Mouse (Mus musculus): Measurements from ENCODE around the gene Dyrk4. TPM values are rescaled to one million over a fixed set of nuclear protein-coding genes. Genes with fewer than 3 reads are reported as not detected.

The Dyrk4 gene
- polyA plus RNA-seq (2015; fragmentation: Nextera tagmentation; extraction: Ambion mirVana) = 0.05 TPM in 1 of 2 replicates, not detected in the other

GRCm38 (mm10) chr6:126921111-126921881 is at the start of gene Dyrk4:
Gene Dyrk4 (minus strand): TSS chr6:126921839.
- Histone ChIP-seq H3K27me3 (ENCODE audit: control insufficient read depth, insufficient read depth, low read depth, low read length) (no peaks in the 10 kb centered on the region), H3K27ac (ENCODE audit: low read length) (no peak within 1 kb of the TSS), H3K4me1 (ENCODE audit: control insufficient read depth, low read depth, low read length) (no peaks in the 10 kb centered on the region), H3K4me2 (ENCODE audit: low read depth, low read length) (no peak within 1 kb of the TSS), H3K9me3 (replicated peaks; ENCODE audit: control insufficient read depth, low read length) (no peaks in the 10 kb centered on the region), H3K4me3 (ENCODE audit: low read depth, low read length) (no peak within 1 kb of the TSS), H3K36me3 (ENCODE audit: control insufficient read depth, insufficient read depth) (peaks cover 35% of the 10 kb centered on the region), H3K9ac (ENCODE audit: low read depth, low read length) (no peak within 1 kb of the TSS)
- 23% methylated on average over 21 of the region's 21 CpGs for WGBS (ENCODE audit: insufficient replicate concordance)
- peak; percentile 30; the same call in 1 of the 2 replicates for ATAC-seq (ENCODE audit: low read depth)

- no peaks in the 10 kb centered on the region for H3K4me1 ChIP-seq (ENCODE audit: control insufficient read depth, low read depth, low read length)
- H3K9me3 ChIP-seq (replicated peaks; ENCODE audit: control insufficient read depth, low read length) = no peaks in the 10 kb centered on the region
- no peak for ATAC-seq (ENCODE audit: low read depth)
- no peak overlapping the region for H3K4me3 ChIP-seq (ENCODE audit: low read depth, low read length)
- WGBS (ENCODE audit: insufficient replicate concordance) = 75% methylated on average over 14 of the region's 14 CpGs
- peaks cover 8% of the 10 kb centered on the region for H3K36me3 ChIP-seq (ENCODE audit: control insufficient read depth, insufficient read depth)
- H3K27me3 ChIP-seq (ENCODE audit: control insufficient read depth, insufficient read depth, low read depth, low read length) = no peaks in the 10 kb centered on the region
- H3K4me2 ChIP-seq (ENCODE audit: low read depth, low read length) = no peak overlapping the region
- no peak overlapping the region for H3K9ac ChIP-seq (ENCODE audit: low read depth, low read length)
- H3K27ac ChIP-seq (ENCODE audit: low read length) = no peak overlapping the region
These were observed 44.8 kb upstream of the Dyrk4 start for GRCm38 (mm10) chr6:126966241-126967026.

DNA sequence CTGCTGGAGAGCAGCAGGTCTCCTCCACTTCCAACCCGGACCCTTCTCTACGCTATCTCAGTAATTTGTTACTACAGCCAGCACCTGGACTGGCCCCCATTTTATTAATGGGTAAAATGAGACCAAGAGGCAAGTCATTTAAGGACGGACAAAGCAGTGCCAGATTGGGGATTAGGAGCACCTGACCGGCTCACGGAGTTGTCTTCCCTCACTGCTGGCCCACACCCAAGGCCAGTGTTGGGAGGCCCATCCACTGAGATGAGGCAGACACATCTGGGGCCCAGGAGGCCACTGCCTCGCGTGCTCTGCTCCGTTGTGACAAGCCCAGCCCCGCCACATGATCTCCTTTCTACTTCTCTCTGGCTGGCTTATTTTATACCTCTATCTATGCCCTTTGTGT is 41.8 kb upstream of the Dyrk4 start:
- ATAC-seq (ENCODE audit: low read depth) = no peak
- Histone ChIP-seq H3K4me2 (ENCODE audit: low read depth, low read length) (no peak overlapping the region), H3K9me3 (replicated peaks; ENCODE audit: control insufficient read depth, low read length) (no peaks in the 10 kb centered on the region), H3K4me3 (ENCODE audit: low read depth, low read length) (no peak overlapping the region), H3K27ac (ENCODE audit: low read length) (no peak overlapping the region), H3K36me3 (ENCODE audit: control insufficient read depth, insufficient read depth) (peaks cover 8% of the 10 kb centered on the region), H3K4me1 (ENCODE audit: control insufficient read depth, low read depth, low read length) (no peaks in the 10 kb centered on the region), H3K9ac (ENCODE audit: low read depth, low read length) (no peak overlapping the region), H3K27me3 (ENCODE audit: control insufficient read depth, insufficient read depth, low read depth, low read length) (no peaks in the 10 kb centered on the region)
- 77% methylated on average over 9 of the region's 9 CpGs for WGBS (ENCODE audit: insufficient replicate concordance)

- H3K27ac ChIP-seq (ENCODE audit: low read length) = no peak overlapping the region
- H3K27me3 ChIP-seq (ENCODE audit: control insufficient read depth, insufficient read depth, low read depth, low read length) = no peaks in the 10 kb centered on the region
- no peak overlapping the region for H3K4me2 ChIP-seq (ENCODE audit: low read depth, low read length)
- ATAC-seq (ENCODE audit: low read depth) = no peak
- H3K9ac ChIP-seq (ENCODE audit: low read depth, low read length) = no peak overlapping the region
- WGBS (ENCODE audit: insufficient replicate concordance) = 30% methylated on average over 5 of the region's 5 CpGs
- no peak overlapping the region for H3K4me3 ChIP-seq (ENCODE audit: low read depth, low read length)
- H3K4me1 ChIP-seq (ENCODE audit: control insufficient read depth, low read depth, low read length) = no peaks in the 10 kb centered on the region
- H3K36me3 ChIP-seq (ENCODE audit: control insufficient read depth, insufficient read depth) = peaks cover 8% of the 10 kb centered on the region
- H3K9me3 ChIP-seq (replicated peaks; ENCODE audit: control insufficient read depth, low read length) = no peaks in the 10 kb centered on the region
These were observed 41.1 kb upstream of the Dyrk4 start for GRCm38 (mm10) chr6:126962709-126963108.

DNA sequence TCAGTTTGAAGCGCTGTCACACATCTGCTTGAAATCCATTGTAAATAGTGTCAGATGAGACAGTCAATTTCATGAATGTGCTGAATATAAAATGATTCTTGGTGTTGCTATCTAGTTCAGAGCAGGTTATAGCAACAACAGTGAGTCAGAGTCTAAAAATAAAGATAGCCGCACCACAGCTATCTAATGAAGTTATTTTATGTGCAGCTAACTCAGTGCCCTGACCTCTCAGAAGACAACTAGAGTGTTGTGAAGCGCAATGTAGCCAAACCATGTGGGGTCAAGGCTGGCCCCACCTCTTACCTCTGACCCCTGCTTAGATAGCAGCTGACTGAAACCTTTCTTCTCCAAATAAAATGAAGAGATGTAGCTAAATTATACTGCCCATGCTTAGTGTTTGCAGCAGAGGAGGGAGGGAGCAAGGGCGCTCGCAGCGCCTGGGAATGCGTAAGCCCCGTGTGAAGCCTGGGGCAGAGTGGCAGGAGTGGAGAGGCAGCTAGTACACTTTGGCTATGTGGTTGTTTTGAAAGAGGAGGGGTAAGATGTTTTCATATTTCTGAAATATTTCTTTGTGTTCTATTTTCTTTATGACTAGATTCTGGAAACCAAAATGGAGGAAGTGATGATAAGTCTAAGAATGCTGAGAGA is 39.9 kb upstream of the Dyrk4 start:
- Histone ChIP-seq H3K27me3 (ENCODE audit: control insufficient read depth, insufficient read depth, low read depth, low read length) (no peaks in the 10 kb centered on the region), H3K4me2 (ENCODE audit: low read depth, low read length) (no peak overlapping the region), H3K9ac (ENCODE audit: low read depth, low read length) (no peak overlapping the region), H3K9me3 (replicated peaks; ENCODE audit: control insufficient read depth, low read length) (no peaks in the 10 kb centered on the region), H3K36me3 (ENCODE audit: control insufficient read depth, insufficient read depth) (peaks cover 18% of the 10 kb centered on the region), H3K4me1 (ENCODE audit: control insufficient read depth, low read depth, low read length) (no peaks in the 10 kb centered on the region), H3K27ac (ENCODE audit: low read length) (no peak overlapping the region), H3K4me3 (ENCODE audit: low read depth, low read length) (no peak overlapping the region)
- 80% methylated on average over 8 of the region's 8 CpGs for WGBS (ENCODE audit: insufficient replicate concordance)
- no peak for ATAC-seq (ENCODE audit: low read depth)

- H3K27me3 ChIP-seq (ENCODE audit: control insufficient read depth, insufficient read depth, low read depth, low read length) = no peaks in the 10 kb centered on the region
- H3K36me3 ChIP-seq (ENCODE audit: control insufficient read depth, insufficient read depth) = peaks cover 12% of the 10 kb centered on the region
- ATAC-seq (ENCODE audit: low read depth) = no peak
- H3K27ac ChIP-seq (ENCODE audit: low read length) = no peak overlapping the region
- H3K4me3 ChIP-seq (ENCODE audit: low read depth, low read length) = no peak overlapping the region
- no peaks in the 10 kb centered on the region for H3K9me3 ChIP-seq (replicated peaks; ENCODE audit: control insufficient read depth, low read length)
- no peak overlapping the region for H3K9ac ChIP-seq (ENCODE audit: low read depth, low read length)
- H3K4me2 ChIP-seq (ENCODE audit: low read depth, low read length) = no peak overlapping the region
- WGBS (ENCODE audit: insufficient replicate concordance) = 6% methylated on average over 10 of the region's 10 CpGs
- H3K4me1 ChIP-seq (ENCODE audit: control insufficient read depth, low read depth, low read length) = no peaks in the 10 kb centered on the region
These were observed 34.1 kb upstream of the Dyrk4 start for GRCm38 (mm10) chr6:126955734-126956133.

- Histone ChIP-seq H3K9ac (ENCODE audit: low read depth, low read length) (no peak overlapping the region), H3K4me2 (ENCODE audit: low read depth, low read length) (no peak overlapping the region), H3K4me3 (ENCODE audit: low read depth, low read length) (no peak overlapping the region), H3K4me1 (ENCODE audit: control insufficient read depth, low read depth, low read length) (no peaks in the 10 kb centered on the region), H3K9me3 (replicated peaks; ENCODE audit: control insufficient read depth, low read length) (no peaks in the 10 kb centered on the region), H3K27ac (ENCODE audit: low read length) (no peak overlapping the region), H3K27me3 (ENCODE audit: control insufficient read depth, insufficient read depth, low read depth, low read length) (no peaks in the 10 kb centered on the region), H3K36me3 (ENCODE audit: control insufficient read depth, insufficient read depth) (peaks cover 19% of the 10 kb centered on the region)
- WGBS (ENCODE audit: insufficient replicate concordance) = 85% methylated on average over 4 of the region's 4 CpGs
- ATAC-seq (ENCODE audit: low read depth) = no peak
These were observed 26.7 kb upstream of the Dyrk4 start for GRCm38 (mm10) chr6:126948336-126948735.

DNA sequence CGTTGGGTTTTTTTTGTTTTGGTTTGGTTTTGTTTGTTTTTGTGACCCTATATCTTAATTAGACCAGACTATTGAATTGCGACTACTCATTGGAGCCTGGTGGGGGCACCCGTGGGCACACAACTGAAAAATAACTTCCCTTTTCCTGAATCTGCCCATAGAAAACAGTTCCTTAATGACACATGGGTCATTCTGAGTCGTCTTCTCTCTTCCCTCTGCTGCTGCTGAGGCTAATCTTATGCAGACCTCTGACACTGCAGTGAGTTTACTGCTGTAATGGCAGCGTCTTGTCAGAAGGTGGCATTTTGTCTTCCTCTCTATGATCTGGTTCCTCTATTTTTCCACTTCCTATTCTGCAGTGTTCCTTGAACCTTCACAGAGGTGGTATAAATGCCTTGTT is 18.8 kb upstream of the Dyrk4 start:
- Histone ChIP-seq H3K9ac (ENCODE audit: low read depth, low read length) (peak overlapping the region; percentile 69), H3K27ac (ENCODE audit: low read length) (peak overlapping the region; percentile 72; the same call in 1 of the 2 replicates), H3K27me3 (ENCODE audit: control insufficient read depth, insufficient read depth, low read depth, low read length) (no peaks in the 10 kb centered on the region), H3K4me2 (ENCODE audit: low read depth, low read length) (peak overlapping the region; percentile 85), H3K4me1 (ENCODE audit: control insufficient read depth, low read depth, low read length) (peaks cover 22% of the 10 kb centered on the region), H3K9me3 (replicated peaks; ENCODE audit: control insufficient read depth, low read length) (no peaks in the 10 kb centered on the region), H3K4me3 (ENCODE audit: low read depth, low read length) (peak overlapping the region; percentile 87), H3K36me3 (ENCODE audit: control insufficient read depth, insufficient read depth) (peaks cover 15% of the 10 kb centered on the region)
- WGBS (ENCODE audit: insufficient replicate concordance) = under 1% methylated on average over 5 of the region's 5 CpGs
- no peak for ATAC-seq (ENCODE audit: low read depth)

All from liver, embryonic 16.5 days (tissue).